8 mouse cellular contexts compared by ENCODE assay signal in the genomic region with DNA sequence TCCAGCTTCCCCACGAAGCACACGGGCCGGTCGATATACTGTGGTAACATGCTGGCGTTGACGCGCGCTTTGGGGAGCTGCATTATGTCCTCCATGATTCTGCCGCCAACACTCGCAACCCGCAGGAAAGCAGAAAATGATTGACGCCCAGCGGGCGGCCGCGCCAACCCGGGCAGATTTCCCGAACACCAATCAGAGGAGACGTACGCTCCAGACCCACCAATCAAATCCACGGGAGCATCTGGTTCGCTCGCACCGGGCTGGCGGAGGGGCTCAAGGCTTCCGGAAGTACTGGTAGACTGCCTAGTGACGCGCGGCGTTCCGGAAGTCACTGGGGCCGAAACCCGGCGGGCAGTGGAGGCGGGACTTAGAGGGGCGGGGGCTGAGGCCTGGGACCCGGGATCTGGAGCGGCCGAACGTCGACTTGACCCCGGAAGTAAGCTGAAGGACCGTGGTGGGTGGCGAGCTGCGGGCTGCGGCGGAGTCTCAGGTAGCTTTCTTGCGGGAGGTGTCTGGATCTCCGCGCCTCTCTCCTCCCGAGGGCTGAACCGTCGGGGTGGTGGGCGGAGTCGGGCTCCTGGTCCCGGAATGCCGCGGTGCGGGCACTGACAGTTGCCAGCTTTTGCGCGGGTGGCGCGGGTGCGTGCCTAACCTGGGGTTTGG. TPM values are rescaled to one million over a fixed set of nuclear protein-coding genes. Genes with fewer than 3 reads are reported as not detected.
DNase-seq lines count a peak whose midpoint lies in the region; ATAC-seq lines count a peak whose summit lies in the region.

A gene (minus strand): TSS at position 170 of the 663 bp plus-strand sequence.
A gene (plus strand): TSS at position 285 of the 663 bp plus-strand sequence.
A gene (plus strand): TSS at position 447 of the 663 bp plus-strand sequence.

- no peaks in the 10 kb centered on the region for H3K9me3 ChIP-seq in hindbrain, embryonic 12.5 days (replicated peaks)

- H3K27me3 ChIP-seq in hindbrain, embryonic 12.5 days: no peaks in the 10 kb centered on the region

- peaks cover 12% of the 10 kb centered on the region; the same call in 1 of the 2 replicates for H3K36me3 ChIP-seq in hindbrain, embryonic 12.5 days

- DNase-seq in NIH3T3 (ENCODE audit: low read depth): peak; percentile 99
- peak; percentile 99 for DNase-seq in cerebellum, postnatal 10 days
- peak; percentile 97 for DNase-seq in frontal cortex, postnatal 10 days (ENCODE audit: low spot score in 2 of 2)
- peak; percentile 96 to 99 for DNase-seq in layer of hippocampus, postnatal 14 days (ENCODE audit: low spot score in 2 of 2)
- DNase-seq in lung, postnatal 14 days: peak; percentile 96
- peak; percentile 95 for DNase-seq in retina, adult 2 months (ENCODE audit: low read depth, low spot score)
- peak; percentile 93 to 96 for DNase-seq in thymus, postnatal 36 days

- H3K27ac ChIP-seq in hindbrain, embryonic 12.5 days: peak within 1 kb of the TSS; percentile 77

- WGBS in hindbrain, embryonic 12.5 days: under 1% methylated on average over 64 of the region's 64 CpGs

- peak within 1 kb of the TSS; percentile 83 for H3K4me2 ChIP-seq in hindbrain, embryonic 12.5 days (replicated peaks)

- peak; percentile 100 for ATAC-seq in hindbrain, embryonic 12.5 days (ENCODE audit: low FRiP score)

- H3K9ac ChIP-seq in hindbrain, embryonic 12.5 days: peak within 1 kb of the TSS; percentile 81

- H3K4me3 ChIP-seq in hindbrain, embryonic 12.5 days: peak within 1 kb of the TSS; percentile 61

- peaks cover 8% of the 10 kb centered on the region for H3K4me1 ChIP-seq in hindbrain, embryonic 12.5 days

RNA-seq across cellular contexts. Expression of the first gene that starts in this region (rescaled TPM):
- polyA plus RNA-seq in hindbrain, embryonic 12.5 days (2016; fragmentation: Nextera tagmentation; extraction: Ambion mirVana): 127 and 132 TPM in 2 replicates
- total RNA-seq in layer of hippocampus, postnatal 14 days (2021): 10 to 100 TPM; 16.1 to 19.0 TPM

RNA-seq across cellular contexts. Expression of the second gene that starts in this region (rescaled TPM):
- 31.2 and 33.7 TPM in 2 replicates for polyA plus RNA-seq in hindbrain, embryonic 12.5 days (2016; fragmentation: Nextera tagmentation; extraction: Ambion mirVana)
- total RNA-seq in layer of hippocampus, postnatal 14 days (2021): 10 to 100 TPM; 26.9 to 27.6 TPM

RNA-seq across cellular contexts. Expression of the third gene that starts in this region (rescaled TPM):
- 13.9 and 14.6 TPM in 2 replicates for polyA plus RNA-seq in hindbrain, embryonic 12.5 days (2016; fragmentation: Nextera tagmentation; extraction: Ambion mirVana)
- total RNA-seq in layer of hippocampus, postnatal 14 days (2021): 1 to 10 TPM in 1 of 2 experiments, not detected in 1; 2.3 TPM

Comparison
In these comparisons a context has a peak if more than half of its experiments do, and no peak if none do; other contexts are left out.
1. Peak in every context shown above with its lines: DNase-seq, ATAC-seq, H3K4me3 ChIP-seq and H3K27ac ChIP-seq.